Mouse (Mus musculus) embryo, embryonic 10.5 days (tissue): ENCODE results near the gene Fgd6.

Experiments
- DNase-seq: peaks from one replicate; pipeline ENCODE4 v3.0.0-alpha.2; 2015; ENCODE audit warnings: low spot score

Gene Fgd6

DNA sequence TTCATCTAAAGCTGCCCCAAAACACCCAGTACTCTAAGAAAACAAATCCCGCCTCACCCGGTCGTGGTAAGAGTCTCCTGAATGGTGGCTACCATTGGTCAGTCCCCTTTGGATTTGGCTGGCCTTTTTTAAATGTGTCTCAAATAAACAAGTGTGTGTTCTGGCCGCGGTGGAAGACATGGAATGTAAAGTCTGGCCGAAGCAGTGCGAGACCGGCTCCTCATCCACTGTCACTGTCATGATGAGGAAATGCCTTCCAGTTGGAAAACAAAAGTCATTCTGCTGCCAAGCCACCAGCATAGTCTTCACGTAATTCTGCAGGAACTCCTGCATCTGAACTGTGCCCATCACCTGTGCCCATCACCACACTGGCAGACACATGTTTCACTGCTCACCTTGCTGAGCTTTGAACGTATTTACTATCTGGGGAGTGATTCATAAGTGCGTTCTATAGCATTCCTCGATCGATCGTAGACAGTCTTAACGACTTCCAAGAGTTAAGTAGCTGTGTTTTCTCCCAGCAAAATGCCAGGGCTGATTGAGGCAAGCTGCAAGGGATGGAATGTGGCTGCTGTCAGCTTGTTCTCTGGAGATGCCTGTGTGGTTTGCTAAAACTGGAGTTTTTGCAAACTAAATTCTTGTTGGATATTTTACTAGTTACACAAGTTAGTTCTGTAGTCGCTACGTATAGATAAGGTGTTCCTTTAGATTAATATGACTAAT, 60.1 kb downstream of the Fgd6 start:
- no peak for DNase-seq

DNA sequence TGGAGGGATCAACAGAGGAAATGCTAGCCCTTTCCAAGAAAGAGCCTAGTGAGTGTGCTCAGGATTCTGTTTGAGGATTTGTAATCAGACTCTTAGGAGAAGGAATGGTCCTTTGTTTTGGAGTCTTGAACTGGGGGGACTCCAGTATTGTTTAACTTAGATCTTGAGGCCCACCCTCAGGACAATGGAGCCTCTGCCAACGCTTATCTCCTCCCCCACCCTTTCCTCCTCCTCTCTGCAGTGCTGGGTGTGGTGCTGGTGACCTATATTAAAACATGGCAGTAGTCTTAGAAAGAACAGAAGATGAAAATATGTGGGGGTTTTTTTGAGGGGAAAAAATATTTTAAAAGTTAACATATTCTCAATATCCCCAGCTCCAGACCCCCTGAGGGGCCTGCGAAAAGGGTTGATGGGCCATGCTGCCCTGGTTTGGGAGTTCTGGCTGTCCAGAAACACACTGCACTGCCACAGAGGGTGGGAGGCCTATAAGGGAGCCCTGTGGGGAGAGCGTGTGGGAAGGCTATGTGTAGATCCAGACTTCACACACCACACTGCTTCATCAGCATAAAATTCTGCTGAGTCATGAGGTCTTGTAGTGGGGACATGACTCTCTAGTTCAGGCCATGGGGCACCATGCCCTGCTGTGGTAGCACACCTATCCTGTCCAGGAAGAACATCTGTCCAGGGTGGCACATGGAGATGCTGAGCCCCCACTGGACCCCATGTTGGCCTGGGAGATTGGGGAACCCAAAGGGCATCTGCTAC, 61.5 kb downstream of the Fgd6 start:
- DNase-seq = no peak

- DNase-seq = no peak
These were observed 62.3 kb downstream of the Fgd6 start for GRCm38 (mm10) chr10:94098100-94098499.

DNA sequence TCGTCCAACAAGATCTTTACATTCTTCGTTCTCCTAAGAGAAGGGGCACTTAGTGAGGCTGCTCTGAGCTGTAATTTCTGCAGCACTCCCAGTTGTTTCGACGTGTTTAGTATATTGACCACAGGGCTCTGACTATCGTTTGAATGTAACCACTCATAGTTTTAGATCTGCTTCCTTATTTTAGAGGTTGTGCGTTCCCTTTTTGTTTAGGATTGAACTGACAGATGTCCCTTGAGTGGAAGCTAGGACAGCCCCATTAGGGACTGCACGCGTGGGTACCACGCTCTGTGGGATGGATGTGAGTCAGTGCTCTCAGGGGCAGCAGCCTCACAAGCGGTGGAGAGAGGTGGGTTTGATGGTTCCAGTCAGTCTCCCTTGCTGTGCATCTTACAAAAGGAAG, 69.7 kb downstream of the Fgd6 start:
- no peak for DNase-seq

GRCm38 (mm10) chr10:94107168-94107567, 71.4 kb downstream of the Fgd6 start:
- no peak for DNase-seq

DNA sequence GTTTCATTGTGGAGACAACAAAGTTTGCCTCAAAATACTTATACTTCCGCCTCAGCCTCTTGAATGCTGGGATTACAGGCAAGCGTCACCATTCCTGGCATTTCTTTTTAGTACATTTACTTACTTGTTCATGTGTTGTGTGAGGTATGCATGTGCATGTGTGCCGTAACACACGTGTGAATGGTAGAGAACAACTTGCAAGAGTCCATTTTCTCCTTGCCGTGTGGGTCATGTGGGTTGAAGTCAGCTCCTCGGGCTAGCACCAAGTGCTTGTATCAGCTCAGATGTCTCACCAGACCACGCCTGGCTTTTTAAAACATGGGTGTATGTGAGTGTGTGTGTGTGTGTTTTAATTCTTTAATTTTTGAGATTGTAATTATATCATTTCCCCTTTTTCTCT, 71.8 kb downstream of the Fgd6 start:
- no peak for DNase-seq

GRCm38 (mm10) chr10:94108791-94109190, 73.0 kb downstream of the Fgd6 start:
- DNase-seq = no peak

- DNase-seq = no peak
These were observed 75.3 kb downstream of the Fgd6 start for GRCm38 (mm10) chr10:94110834-94111754.

GRCm38 (mm10) chr10:94112207-94112606, 76.4 kb downstream of the Fgd6 start:
- no peak for DNase-seq

- DNase-seq = peak; percentile 89
These were observed 80.2 kb downstream of the Fgd6 start for GRCm38 (mm10) chr10:94115893-94116599.

DNA sequence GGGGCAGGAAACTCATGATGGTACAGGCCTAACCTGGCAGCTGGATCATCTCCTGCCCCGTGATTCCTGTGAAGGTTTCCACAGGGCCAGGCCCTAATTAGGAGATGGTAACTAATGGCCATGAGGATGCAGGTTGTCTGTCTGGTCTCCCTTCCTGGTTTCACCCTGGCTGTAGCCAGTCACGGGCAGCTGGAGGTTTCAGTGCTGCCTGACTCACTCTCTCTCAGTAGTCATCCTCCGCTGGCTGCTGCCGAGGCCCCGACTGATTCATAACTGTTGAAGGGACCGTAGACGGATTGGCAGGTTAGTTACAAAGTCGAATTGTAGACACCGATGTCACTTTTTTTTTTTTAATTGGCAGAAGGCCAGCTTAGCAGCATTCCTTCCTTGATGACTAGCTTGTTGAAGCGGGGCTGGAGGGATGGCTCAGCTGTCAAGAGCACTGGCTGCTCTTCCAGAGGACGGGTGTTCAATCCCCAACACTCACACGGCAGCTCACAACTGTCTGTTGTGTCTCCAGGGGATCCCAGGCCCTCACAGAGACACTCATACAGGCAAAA, 81.1 kb downstream of the Fgd6 start:
- no peak for DNase-seq

GRCm38 (mm10) chr10:94117916-94118315, 82.1 kb downstream of the Fgd6 start:
- no peak for DNase-seq

DNA sequence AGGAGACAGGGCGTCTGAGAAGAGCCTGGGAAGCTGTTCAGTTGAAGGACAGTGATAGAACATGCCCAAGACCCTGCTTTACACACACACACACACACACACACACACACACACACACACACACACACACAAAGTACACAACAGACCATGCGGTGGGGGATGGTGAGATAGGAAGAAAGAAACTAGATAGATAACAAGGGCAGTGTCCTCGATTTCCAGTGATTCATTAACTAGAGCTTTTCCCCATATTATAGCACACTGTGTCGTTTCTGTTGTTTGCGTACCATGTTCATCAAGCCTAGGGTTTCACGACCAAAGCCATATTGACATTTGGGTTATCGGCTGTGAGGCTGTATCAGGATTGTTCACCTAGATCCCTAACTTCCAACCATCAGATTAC, 83.2 kb downstream of the Fgd6 start:
- DNase-seq = no peak

DNA sequence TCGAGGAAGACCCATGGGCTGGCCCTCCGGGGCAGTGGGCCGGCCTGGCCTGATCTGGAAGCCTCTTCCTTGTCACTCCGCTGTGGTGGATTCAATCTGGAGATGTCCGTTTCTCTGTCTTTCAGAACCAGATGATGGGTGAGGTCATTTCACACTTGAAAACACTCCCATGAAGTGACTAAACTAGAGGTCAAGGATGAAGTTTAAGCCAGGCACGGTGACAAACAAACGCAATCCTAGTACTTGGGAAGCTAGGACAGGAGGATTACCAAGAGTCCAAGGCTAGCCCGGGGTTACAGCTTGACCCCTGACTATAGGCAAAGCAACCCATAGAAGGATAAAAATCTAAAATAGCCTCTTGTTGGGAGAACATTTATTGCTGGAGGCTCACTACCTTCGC, 84.9 kb downstream of the Fgd6 start:
- DNase-seq = no peak

- no peak for DNase-seq
These were observed 86.8 kb downstream of the Fgd6 start for GRCm38 (mm10) chr10:94122595-94122994.

DNA sequence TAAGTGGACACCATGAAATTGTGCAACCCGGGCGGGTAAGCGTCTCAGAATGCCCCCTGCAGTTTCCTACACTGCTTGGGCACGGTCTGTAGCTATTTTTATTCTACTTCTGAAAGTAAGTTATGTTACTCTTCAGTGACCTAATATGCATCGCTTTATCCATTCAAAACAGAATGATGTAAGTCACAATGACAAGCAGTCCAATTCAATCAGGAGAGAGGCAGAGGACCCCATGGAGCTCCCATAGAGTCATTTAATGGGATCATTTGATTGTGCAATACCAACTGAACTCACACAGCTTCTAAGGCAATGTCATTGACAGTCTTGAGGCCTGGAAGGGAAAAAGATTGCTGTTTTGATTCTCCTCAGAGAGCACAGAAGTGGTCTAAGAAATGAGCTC, 87.8 kb downstream of the Fgd6 start:
- no peak for DNase-seq

- peak; percentile 29 for DNase-seq
These were observed 88.6 kb downstream of the Fgd6 start for GRCm38 (mm10) chr10:94124376-94124775.

GRCm38 (mm10) chr10:94129680-94130119, 93.9 kb downstream of the Fgd6 start:
- no peak for DNase-seq

DNA sequence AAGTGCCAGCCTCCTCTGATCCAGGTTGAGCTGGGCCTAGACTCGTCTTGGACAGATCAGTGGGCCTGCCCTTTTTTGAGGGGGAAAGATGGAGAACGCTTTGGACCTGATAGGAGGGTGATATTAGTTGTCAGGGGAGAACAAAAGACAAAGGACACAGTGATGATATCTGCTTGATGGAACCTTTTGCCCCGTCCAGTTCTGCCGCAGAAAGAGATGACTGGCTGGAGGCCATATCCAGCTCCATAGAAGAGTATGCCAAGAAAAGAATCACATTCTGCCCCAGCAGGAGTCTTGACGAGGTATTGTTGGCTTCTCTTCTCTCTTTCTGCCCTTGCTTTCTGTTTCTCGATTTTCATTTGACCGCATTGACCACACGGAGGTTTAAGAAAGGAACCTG, 97.3 kb downstream of the Fgd6 start:
- no peak for DNase-seq

GRCm38 (mm10) chr10:94133674-94134073, 97.9 kb downstream of the Fgd6 start:
- DNase-seq = no peak
